Mouse (Mus musculus) frontal cortex, postnatal 25 days (tissue): ENCODE measurements at regions not wholly inside any gene's neighbourhood (a gene's known extent, or its start where the extent isn't known, plus 50 kb on each side); places are given as distances from the start of the nearest gene placed in this dataset.

Experiments used
- DNase-seq, 2 experiments: peaks; one replicate each; pipeline ENCODE4 v3.0.0; 2022; ENCODE audit warnings: low spot score in 2 of 2

- DNase-seq = no peak
Observed at GRCm38 (mm10) chr8:116133084-116133483, 371.7 kb upstream of the Dynlrb2 start.

DNA sequence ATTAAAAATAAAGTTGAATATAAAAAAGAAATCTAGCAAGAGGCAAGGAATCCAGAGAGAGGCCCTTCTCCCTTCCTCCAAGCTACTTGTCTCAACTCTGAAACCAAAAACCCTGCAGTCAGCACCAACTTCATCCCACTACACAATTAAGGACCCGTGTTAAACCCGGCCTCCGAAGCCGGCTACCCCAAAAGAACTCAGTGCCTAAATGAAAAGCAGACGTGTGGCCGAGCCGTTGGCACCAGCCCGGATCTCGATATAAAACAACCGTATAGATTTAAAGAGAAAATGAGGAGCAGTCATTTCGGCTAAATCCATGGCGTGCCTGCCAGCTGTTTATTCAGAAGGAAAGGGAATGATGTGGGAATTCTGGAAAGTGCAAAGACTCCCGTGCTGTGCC is 384.7 kb upstream of the Dynlrb2 start:
- no peak for DNase-seq

- no peak for DNase-seq
Observed at GRCm38 (mm10) chr8:116117919-116118318, 386.9 kb upstream of the Dynlrb2 start.

DNA sequence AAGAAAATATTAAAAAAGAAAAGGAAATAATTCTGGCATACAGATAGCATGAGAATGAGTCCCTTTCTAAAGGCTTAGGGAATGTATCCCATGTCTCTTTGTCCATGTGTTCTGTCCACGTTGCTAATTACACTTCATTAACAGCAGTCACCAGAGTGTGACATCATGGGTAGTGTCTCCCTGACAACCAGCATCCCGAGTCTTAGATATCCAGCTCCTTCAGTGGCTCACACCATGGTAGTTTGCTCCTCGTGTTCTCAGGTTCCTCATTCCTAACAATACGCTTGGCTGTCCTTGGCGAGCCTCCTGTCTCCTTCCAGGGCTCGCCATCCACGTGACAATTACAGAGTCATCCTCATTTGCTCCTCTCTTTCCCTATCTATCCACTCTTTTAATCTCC is 388.1 kb upstream of the Dynlrb2 start:
- DNase-seq = no peak

DNA sequence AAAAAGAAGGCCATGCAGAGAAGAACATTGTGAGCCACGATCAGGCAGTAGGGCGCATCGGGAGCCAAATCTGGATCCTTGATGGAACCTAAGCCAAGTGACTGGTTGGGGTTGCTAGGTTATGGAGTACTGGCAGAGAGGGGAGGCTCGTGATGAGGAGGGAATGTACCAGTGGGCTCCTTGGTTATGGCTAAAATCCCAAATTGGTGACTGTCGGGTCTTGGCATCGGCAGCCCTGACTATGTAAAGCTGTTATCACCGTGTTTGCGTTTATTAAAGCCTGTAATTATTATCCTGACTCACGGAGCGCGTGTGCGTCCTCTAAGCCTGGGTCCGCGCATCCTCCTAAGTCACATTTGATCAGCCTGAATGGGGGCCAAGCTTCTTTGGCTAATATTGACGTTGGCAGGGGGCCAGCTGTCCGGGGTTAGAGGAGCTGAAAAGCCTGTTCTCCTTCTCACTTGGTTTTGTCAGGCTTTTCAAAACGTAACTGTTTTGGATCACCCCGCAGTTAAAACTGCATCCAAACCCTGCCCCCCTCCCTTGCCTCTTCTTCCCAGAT is 388.9 kb upstream of the Dynlrb2 start:
- peak; percentile 22 to 32 for DNase-seq

DNA sequence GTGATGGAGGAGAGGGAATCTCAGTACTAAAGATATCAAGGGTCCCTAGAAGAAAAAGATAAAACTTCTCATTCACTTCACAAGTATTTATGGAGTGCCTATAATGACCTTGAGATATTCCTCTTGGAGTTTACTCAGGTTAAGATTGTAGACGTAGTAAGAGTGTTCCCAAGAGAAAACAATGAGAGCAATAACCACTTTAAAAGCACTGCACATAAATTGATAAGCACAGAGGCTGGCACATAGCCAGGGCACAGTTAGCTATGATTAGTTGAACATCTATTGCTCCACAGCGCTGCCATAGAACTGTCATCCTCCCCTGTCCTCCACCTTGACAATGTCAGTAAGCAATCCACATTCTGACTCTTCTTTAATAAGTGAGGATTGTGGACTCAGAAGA is 389.8 kb upstream of the Dynlrb2 start:
- DNase-seq = no peak

GRCm38 (mm10) chr8:116114502-116114901 is 390.3 kb upstream of the Dynlrb2 start:
- DNase-seq = no peak

- DNase-seq = no peak
Observed at GRCm38 (mm10) chr8:116111168-116111567, 393.6 kb upstream of the Dynlrb2 start.

- no peak for DNase-seq
Observed at GRCm38 (mm10) chr8:116096666-116097065, 389.1 kb upstream of the Maf start.

GRCm38 (mm10) chr8:116083156-116083555 is 375.6 kb upstream of the Maf start:
- no peak for DNase-seq

DNA sequence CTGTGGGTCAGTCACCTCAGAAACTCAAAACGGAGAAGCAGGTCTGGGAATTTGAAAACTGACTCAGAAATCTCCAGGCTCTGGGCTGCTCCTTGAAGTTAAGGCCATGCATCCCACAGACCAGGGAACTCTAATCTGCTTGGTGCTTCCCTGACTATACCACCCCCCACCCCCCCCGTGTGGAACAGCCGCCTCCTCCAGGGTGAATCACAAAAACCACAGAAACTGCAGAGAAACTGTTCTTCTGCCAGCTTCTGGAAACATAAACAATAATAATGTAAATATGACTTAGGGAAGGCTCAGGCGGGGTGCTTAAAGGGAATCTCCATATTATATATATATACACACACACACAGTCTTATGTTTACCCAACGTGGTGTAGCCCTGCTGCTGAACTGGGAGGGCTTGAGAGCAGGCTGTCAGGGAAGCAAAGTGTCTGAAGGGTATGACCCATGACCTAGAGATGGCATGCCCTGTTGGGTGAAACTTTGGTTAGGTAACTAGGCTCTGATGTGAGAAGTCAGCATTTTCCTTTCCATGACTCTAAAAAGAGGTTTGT is 371.3 kb upstream of the Maf start:
- no peak for DNase-seq

GRCm38 (mm10) chr8:116071497-116071896 is 363.9 kb upstream of the Maf start:
- no peak for DNase-seq

- no peak for DNase-seq
Observed at GRCm38 (mm10) chr8:116069538-116069937, 361.9 kb upstream of the Maf start.

GRCm38 (mm10) chr8:116067978-116068375 is 360.4 kb upstream of the Maf start:
- DNase-seq = no peak

DNA sequence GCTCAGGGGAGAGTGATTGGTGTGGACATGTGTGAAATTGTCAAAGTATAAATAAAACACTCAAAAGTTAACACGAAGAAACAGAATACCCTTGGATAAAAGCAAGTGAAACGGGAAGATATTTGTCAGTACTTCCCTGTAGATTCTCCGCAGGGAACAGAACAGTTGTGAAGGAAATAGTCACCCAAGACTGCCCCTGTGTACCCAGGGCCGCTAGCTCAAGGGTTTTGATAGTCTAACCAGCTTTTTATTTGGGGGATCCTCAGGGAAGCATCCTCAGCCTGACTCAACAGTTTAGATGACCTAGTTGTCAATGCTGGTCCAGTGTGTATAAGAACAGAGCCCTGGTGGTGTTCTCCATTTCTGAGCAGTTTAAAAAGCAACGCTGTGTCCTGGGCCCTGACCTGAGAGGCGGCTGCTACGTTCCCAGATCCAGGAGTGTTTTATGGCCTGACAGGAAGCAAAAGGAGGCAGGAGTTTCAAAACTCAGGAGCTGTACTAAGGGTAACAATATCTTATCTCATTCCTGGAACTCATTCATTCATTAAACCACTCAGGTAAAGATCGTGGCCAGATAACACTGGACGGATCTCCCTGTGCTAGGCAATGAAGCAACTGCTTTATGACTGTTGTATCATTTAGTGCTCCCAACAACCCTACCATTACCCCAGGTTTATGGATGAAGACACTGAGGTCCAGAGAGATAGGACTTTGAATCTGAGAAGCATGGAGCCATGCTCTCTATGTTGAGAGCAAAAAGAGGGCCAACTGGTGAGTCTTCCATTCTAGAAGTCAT is 359.8 kb upstream of the Maf start:
- no peak for DNase-seq

GRCm38 (mm10) chr8:116065871-116066270 is 358.3 kb upstream of the Maf start:
- DNase-seq = no peak

- DNase-seq = no peak
Observed at GRCm38 (mm10) chr8:116065327-116065726, 357.7 kb upstream of the Maf start.

- no peak for DNase-seq
Observed at GRCm38 (mm10) chr8:116064562-116064961, 357.0 kb upstream of the Maf start.

DNA sequence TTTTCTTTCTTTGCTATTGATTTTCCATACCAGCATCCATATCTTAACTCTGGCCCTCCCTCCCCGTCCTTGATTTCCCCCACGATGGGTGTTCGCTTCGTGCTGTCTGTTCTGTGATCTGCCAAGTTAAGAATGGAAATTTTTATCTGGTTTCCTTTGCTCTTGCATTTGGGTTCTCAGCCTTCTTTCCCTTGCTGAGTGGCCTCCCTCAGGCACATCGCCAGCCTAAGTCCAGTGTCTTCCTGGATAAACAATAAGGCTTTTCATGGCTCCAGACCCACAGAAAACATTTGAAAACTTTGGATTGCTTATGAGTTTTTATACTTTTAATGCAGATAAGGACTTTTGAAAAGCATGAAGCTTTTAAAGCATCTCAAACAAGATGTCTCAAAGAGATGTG is 355.9 kb upstream of the Maf start:
- DNase-seq = no peak

DNA sequence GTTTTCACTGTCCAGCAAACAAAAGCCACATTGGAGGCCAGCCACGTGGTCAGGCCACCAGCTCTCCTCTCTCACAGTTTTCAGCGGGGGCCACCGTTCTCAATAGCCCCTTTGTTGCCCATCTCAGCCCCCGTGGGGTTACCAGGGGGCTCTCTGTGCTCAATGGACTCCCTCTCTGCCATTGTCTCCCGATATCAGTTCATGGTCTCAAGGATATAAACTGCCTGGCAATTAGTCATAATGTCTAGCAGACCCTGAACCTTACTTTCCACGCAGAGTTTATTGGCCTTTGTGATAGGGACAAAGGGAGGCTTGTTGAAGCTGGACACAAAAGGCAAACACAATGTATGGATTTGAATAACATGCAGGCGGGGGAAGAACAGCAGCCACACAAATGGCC is 345.9 kb upstream of the Maf start:
- DNase-seq = no peak

DNA sequence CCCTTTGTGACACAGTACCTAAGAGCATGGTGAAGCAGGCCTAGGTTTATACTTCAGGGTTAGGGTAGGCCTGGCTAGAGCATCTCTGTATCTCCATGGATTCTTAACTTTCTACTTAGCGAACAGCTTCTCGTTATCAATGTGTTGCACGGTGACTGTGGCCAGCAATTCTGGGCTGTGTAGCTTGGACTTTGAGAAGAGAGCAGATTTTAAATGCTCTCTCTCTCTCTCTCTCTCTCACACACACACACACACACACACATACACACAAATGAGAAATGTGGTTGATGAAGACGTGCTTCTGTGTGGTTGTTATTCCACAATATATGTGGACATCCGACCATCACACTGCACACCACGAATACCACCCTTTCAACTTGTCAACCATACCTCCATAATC is 345.4 kb upstream of the Maf start:
- no peak for DNase-seq

DNA sequence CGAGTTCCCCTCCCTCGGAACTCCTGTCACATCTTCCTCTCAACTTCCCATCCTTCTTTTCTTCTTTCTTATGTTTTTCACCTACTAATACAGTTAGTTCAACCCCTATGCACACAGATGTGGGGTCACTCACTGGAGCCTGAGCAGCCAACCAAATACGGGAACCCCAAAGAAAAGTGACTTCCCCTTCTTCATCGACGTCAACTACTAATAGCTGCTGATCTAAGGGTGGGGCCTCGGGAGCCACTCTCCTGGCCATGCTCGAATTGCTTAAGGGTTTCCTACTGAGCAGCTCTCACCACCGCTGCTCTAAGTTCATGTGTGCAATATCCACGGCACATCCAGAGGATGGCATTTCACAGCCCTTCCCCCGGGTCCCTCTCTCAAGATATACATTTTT is 340.9 kb upstream of the Maf start:
- DNase-seq = no peak

DNA sequence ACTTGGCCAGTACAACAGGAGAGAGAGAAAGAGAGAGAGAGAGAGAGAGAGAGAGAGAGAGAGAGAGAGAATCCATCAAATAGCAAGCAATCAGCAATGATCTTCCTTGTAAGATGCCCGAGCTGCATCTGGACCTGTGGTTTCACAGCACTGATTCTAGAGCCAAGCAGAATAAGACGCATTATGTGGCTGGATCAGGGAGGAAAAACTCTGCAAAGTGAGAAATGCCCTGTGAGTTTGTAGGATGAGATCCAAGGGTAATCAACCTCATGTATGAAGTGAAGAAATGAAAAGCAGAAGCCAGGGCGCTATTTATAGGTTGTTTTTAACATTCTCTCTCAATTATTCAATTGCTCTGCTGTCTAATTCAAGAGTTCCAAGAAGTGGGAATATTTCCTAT is 339.3 kb upstream of the Maf start:
- DNase-seq = no peak
